Mouse (Mus musculus): ENCODE measurements around the gene Nr2f1. TPM values are rescaled to one million over a fixed set of nuclear protein-coding genes. Genes with fewer than 3 reads are reported as not detected.
A peak's percentile ranks its signal among the peaks of the same experiment; 100 is the strongest.

The Nr2f1 gene
- polyA plus RNA-seq, 1 experiment from 2014 or later = 48.6 TPM

DNA sequence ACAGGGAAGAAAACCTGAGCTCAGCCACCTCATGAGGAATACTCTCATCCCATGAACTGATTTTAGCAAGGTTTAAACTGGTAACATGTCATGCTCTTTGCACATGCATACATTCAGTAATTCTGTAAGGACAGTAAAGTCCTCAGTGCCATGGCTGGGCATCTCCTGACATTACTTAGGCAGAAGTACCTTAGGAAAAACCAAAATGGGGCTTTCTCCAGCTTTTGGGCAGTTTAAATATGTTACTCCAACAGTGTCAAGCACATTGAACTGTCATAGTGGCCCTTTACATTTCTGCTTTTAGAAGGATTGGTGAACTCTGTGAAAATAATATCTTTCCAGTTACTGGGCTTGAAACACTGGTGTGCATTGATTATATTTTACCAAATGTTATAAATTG lies 34.6 kb downstream of the Nr2f1 start:
- H3K27ac ChIP-seq (ENCODE audit: low read depth, low read length) = no peak overlapping the region
- no peaks in the 10 kb centered on the region for H3K9me3 ChIP-seq (ENCODE audit: control insufficient read depth, low read length)
- ATAC-seq (ENCODE audit: low read depth) = no peak
- no peak overlapping the region for H3K9ac ChIP-seq (replicated peaks; ENCODE audit: low read depth, low read length)
- H3K4me3 ChIP-seq (ENCODE audit: low read depth, low read length) = no peak overlapping the region
- H3K4me2 ChIP-seq (ENCODE audit: low read depth, low read length) = no peak overlapping the region
- peaks cover 12% of the 10 kb centered on the region; the same call in 1 of the 2 replicates for H3K4me1 ChIP-seq (ENCODE audit: control insufficient read depth, insufficient read depth, low read length)
- H3K36me3 ChIP-seq (ENCODE audit: control insufficient read depth, insufficient read depth, low read length) = no peaks in the 10 kb centered on the region
- peaks cover 6% of the 10 kb centered on the region; the same call in 1 of the 2 replicates for H3K27me3 ChIP-seq (ENCODE audit: control insufficient read depth, insufficient read depth, low read length)

DNA sequence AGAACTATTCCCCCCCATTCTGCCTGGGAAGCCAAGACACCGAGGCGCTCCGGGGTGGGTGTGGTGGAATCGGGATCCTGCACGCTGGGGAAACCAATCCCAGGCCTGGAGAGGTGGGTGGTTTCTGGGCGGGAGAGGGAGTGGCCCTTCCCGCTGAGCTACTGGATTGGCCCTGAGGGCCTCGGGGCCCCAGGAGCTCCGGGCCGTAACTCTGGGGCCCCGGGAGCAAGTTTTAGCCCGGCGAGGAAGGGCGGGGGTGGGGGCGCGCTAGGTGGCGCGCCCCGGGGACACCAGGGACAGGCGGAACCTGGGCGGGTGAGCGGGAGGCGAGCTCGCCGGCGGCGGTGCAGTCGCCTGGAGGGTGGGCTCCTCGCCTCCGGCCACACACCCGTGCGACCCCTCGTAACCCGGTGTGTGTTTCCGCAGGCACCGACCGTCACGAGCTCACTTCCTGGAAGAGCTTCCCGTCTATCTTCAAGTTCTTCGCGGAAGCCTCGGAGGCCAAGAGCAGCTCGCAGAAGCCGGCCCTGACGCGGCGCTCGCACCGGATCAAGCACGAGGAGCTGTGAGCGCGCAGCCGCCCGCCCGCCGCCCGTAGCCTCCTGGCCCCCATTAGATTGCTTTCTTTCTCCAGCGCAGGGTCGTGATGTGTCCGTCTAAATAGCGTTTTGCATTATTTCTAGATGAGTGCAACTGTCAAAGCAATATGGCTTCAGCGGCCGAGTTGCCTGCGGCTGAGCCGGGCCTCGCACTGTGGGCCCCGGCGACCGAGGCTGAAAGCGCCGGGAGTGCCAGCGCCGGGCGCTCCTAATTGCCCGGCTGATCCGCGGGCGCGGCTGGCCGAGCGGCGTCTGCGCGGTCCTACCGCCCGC lies 36.2 kb downstream of the Nr2f1 start:
- Histone ChIP-seq H3K9ac (replicated peaks; ENCODE audit: low read depth, low read length) (peak overlapping the region; percentile 64), H3K27me3 (ENCODE audit: control insufficient read depth, insufficient read depth, low read length) (no peaks in the 10 kb centered on the region), H3K4me3 (ENCODE audit: low read depth, low read length) (peak overlapping the region; percentile 68), H3K36me3 (ENCODE audit: control insufficient read depth, insufficient read depth, low read length) (no peaks in the 10 kb centered on the region), H3K4me1 (ENCODE audit: control insufficient read depth, insufficient read depth, low read length) (peaks cover 12% of the 10 kb centered on the region; the same call in 1 of the 2 replicates), H3K4me2 (ENCODE audit: low read depth, low read length) (peak overlapping the region; percentile 92), H3K27ac (ENCODE audit: low read depth, low read length) (peak overlapping the region; percentile 82), H3K9me3 (ENCODE audit: control insufficient read depth, low read length) (no peaks in the 10 kb centered on the region)
- WGBS = under 1% methylated on average over 85 of the region's 86 CpGs
- peak; percentile 92 for ATAC-seq (ENCODE audit: low read depth)

DNA sequence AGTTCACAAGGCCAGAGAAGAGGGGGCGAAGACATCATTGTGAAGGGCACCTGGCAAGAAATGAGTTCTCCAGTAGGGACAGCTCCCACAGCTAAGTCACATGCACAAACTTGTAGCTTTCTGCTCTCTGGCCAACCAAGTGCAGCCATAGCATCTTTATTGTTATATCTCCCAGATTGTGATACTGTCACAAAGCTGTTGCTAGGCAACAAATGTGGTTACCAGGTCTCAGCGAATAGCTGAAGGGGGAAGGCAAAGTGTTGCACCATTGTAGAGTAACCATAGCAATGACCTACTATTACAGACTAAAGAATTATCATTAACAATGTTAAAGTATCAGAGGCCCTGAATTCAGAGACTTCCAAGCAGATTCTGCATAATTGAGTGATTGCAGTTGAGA lies 37.4 kb downstream of the Nr2f1 start:
- H3K9me3 ChIP-seq (ENCODE audit: control insufficient read depth, low read length) = no peaks in the 10 kb centered on the region
- peaks cover 12% of the 10 kb centered on the region; the same call in 1 of the 2 replicates for H3K4me1 ChIP-seq (ENCODE audit: control insufficient read depth, insufficient read depth, low read length)
- H3K27me3 ChIP-seq (ENCODE audit: control insufficient read depth, insufficient read depth, low read length) = no peaks in the 10 kb centered on the region
- H3K4me3 ChIP-seq (ENCODE audit: low read depth, low read length) = no peak overlapping the region
- ATAC-seq (ENCODE audit: low read depth) = peak; percentile 71
- WGBS = 16% methylated on average over 2 of the region's 2 CpGs
- H3K4me2 ChIP-seq (ENCODE audit: low read depth, low read length) = no peak overlapping the region
- no peak overlapping the region for H3K27ac ChIP-seq (ENCODE audit: low read depth, low read length)
- H3K9ac ChIP-seq (replicated peaks; ENCODE audit: low read depth, low read length) = no peak overlapping the region
- H3K36me3 ChIP-seq (ENCODE audit: control insufficient read depth, insufficient read depth, low read length) = no peaks in the 10 kb centered on the region

DNA sequence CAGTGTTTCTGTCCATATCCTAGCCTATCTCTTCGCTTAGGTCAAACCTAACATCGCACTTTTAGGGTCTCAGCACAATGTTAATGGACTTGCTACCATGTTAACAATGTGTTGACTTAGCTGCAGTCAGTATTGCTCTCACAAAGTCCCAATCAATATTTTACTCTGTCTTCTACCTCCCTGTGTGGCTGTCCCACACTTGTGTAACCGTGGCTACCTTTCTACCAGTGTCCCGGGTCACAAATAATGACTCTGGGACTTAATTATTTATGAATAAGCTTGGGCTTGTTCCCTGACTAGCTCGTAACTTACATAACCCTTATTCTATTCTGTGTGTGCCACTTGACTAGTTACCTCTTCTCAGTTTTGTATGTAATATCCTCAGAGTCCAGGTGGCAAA lies 42.1 kb downstream of the Nr2f1 start:
- no peak for ATAC-seq (ENCODE audit: low read depth)
- Histone ChIP-seq H3K27ac (ENCODE audit: low read depth, low read length) (no peak overlapping the region), H3K4me3 (ENCODE audit: low read depth, low read length) (no peak overlapping the region), H3K27me3 (ENCODE audit: control insufficient read depth, insufficient read depth, low read length) (no peaks in the 10 kb centered on the region), H3K4me1 (ENCODE audit: control insufficient read depth, insufficient read depth, low read length) (0 out of 2 replicates have a peak, but pooled peaks cover 5% of the 10 kb centered on the region), H3K9me3 (ENCODE audit: control insufficient read depth, low read length) (no peaks in the 10 kb centered on the region), H3K4me2 (ENCODE audit: low read depth, low read length) (no peak overlapping the region), H3K9ac (replicated peaks; ENCODE audit: low read depth, low read length) (no peak overlapping the region), H3K36me3 (ENCODE audit: control insufficient read depth, insufficient read depth, low read length) (no peaks in the 10 kb centered on the region)
- WGBS = 77% methylated on average over 5 of the region's 5 CpGs

Other genes with a start within 250 kb of the Nr2f1 start
- gene Pou5f2, start 174.9 kb downstream of the Nr2f1 start, polyA plus RNA-seq (2014; fragmentation: Nextera tagmentation; extraction: Ambion mirVana) = 0.67 and 1.3 TPM in 2 replicates

Measured in neural tube, embryonic 14.5 days (tissue).